Mouse (Mus musculus) splenic B cell, adult 2 months (primary cell): Measurements from ENCODE around the gene Btbd9.

Source experiments
- DNase-seq: peaks from one replicate; pipeline ENCODE4 v3.0.0-alpha.2; 2011; ENCODE audit warnings: low read depth, low spot score
- H3K27me3 ChIP-seq: 2 replicates; pipeline ENCODE4 v1.6.1; 2012; ENCODE audit warnings: mild to moderate bottlenecking, low read length, moderate library complexity, mixed read lengths; ENCODE audit not compliant: control insufficient read depth, poor library complexity, insufficient read depth, severe bottlenecking
- H3K36me3 ChIP-seq: 2 replicates; pipeline ENCODE4 v1.6.1; 2012; ENCODE audit warnings: mild to moderate bottlenecking, low read length, moderate library complexity, mixed read lengths; ENCODE audit not compliant: control insufficient read depth, poor library complexity, insufficient read depth, severe bottlenecking

Gene Btbd9

DNA sequence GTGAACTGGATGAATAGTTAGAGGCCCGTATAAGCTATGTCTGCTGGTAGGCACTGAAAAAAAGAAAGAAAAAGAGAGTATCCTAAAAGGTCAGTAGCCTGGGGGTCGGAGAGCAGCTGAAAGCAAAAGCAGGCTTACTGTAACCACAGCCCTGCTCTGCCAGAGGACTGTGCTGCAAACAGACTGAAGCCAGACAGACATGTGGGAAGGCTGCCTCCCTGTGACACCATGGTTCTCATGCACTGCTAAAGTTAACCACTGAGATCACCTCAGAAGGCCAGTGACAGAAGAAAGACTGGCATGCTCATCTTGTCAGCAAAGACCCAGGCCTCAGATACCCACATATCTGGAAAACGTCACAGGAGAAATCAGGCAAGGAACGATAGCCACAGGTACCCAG, 317.8 kb downstream of the Btbd9 start:
- H3K36me3 ChIP-seq, result 0 out of 2 replicates have a peak, but pooled peaks cover 1% of the 10 kb centered on the region
- no peak for DNase-seq
- no peaks in the 10 kb centered on the region for H3K27me3 ChIP-seq

DNA sequence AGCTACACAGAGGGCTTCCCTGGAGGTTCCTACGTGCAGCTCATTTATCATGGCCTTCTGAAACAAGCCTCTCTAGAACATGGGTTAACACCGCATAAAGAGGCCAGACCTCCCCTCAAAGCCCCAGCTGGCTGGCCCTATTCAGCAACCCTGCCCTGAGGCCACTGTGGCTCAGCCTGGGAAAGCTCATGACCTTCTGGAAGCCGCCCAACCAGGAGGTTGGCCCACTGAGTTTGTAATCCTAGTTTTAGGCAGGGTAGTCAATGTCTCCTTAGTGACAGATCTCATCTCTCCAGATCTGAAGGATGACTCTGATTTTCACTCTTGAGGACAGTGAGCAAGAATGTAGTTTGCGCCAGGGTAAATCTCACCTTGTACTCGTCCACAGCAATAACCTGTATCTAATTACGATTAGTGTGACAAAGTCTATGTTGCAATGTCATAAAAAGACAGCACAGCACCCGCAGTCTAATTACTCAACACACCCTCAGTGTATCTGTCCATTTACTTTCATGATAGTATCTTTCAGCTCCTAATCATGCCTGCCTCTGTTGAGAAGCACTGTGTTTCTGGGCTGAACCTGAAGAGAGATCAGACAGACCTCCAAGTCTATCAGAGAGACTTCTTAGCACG, 320.2 kb downstream of the Btbd9 start:
- Histone ChIP-seq H3K36me3 (no peaks in the 10 kb centered on the region), H3K27me3 (no peaks in the 10 kb centered on the region)
- no peak for DNase-seq

DNA sequence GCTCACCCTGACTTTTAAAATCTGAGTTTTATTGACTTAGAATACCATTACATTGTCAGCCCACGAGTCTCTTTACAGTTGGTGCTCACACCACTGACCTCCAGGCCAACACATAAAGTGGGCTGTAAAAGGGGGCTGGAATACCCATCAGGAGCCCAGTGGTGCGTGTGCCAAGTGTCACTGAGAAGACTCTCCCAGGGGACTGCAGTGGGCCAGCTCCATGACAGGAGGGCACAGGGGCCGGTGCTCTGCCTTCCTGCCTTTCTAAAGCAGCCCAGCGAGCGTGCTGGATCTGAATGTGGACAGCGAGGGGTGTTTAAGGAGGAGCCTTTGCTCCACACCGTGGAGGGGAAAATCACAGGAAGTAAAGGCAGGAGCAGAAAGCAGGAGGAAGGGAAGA, 322.4 kb downstream of the Btbd9 start:
- no peak for DNase-seq
- no peaks in the 10 kb centered on the region for H3K36me3 ChIP-seq
- H3K27me3 ChIP-seq, result no peaks in the 10 kb centered on the region

DNA sequence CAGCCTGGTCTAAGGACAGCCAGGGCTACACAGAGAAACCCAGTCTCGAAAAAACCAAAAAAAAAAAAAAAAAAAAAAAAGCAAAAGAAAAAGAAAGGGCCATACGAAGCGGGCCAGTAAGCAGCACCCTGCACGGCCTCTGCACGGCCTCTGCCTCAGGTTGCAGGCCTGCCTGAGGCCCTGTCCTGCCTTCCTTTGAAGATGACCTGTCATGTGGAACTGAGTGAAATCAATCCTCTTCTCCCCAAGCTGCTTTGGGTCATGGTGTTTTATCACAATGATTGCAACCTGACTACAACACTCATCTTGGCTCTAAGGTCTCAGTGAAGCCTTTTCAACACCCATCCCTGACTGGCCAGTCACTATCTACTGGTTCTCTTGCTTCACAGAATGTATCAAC, 323.3 kb downstream of the Btbd9 start:
- no peak for DNase-seq

DNA sequence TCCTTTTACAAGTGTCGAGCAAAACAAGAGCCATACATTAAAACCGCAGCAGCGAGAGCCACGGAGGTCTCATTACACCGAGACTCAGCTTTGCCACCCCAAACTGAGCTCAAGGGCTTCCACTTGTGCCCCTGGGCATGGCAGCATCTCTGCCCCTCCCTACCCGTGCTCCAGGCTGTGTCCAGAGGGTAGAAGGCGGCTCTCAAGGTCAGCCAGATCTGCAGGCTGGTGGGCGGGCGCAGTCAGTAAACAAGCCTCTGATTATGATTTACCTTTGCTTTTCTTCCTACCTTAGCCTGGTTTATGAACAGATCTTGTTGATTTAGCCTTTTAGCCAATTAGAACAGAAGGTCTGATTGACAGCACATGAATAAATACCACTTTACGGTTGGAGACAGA, 331.0 kb downstream of the Btbd9 start:
- DNase-seq, result no peak
- H3K27me3 ChIP-seq, result no peaks in the 10 kb centered on the region
- H3K36me3 ChIP-seq, result peaks cover 2% of the 10 kb centered on the region; the same call in 1 of the 2 replicates

More for the DNA sequence above, 323.3 kb downstream of the Btbd9 start:
- Histone ChIP-seq H3K27me3 (no peaks in the 10 kb centered on the region), H3K36me3 (no peaks in the 10 kb centered on the region)

DNA sequence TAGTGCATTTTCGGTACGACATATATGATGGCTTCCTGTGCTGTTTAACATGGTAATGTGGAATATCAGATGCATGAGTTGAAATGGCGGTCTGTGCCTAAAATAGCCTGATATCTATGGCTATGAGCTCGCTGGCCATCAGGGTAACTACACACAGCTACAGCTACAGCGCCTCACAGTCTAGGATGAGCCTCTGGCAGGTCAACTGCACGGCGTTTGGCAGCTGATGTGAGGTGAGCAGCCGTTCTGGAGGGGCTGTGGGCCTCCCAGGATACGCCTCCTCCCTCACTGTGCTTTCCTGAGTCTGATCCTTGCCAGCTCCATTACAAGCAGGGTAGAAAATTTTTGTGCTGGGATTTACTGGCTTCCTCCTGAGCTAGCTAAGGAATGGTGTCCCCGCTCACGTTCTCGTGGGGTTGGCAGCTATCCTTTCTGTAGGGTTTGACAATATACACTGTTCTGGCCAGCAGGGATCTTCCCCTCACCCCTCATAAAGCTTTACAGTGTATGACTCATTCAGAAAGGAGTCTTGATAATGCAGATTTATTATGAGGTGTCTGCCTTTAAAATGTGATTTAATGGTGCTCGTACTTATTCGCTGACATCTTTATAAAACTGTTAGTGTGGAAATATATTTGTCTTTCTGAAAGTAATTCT, 331.5 kb downstream of the Btbd9 start:
- H3K27me3 ChIP-seq, result no peaks in the 10 kb centered on the region
- no peak for DNase-seq
- H3K36me3 ChIP-seq, result peaks cover 2% of the 10 kb centered on the region; the same call in 1 of the 2 replicates

DNA sequence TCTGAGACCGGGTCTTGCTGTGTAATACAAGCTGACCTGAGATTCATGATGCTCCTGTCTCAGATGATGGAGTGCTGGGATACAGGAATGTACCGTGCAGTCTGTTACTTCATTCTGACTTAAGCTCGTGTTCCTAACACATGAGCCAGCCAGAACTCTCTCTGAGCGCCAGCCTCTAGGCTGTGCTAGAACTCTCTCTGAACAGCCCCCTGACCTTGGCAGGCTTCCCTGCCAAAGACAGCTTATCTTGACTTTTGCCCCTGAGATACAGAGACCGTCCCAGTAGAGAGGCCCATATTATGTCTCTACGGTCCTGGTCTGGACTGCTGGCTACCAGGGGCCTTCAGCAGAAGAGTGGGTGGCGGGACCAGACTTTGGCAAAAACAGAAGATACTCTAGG, 332.7 kb downstream of the Btbd9 start:
- H3K36me3 ChIP-seq, result peaks cover 2% of the 10 kb centered on the region; the same call in 1 of the 2 replicates
- no peak for DNase-seq
- no peaks in the 10 kb centered on the region for H3K27me3 ChIP-seq

DNA sequence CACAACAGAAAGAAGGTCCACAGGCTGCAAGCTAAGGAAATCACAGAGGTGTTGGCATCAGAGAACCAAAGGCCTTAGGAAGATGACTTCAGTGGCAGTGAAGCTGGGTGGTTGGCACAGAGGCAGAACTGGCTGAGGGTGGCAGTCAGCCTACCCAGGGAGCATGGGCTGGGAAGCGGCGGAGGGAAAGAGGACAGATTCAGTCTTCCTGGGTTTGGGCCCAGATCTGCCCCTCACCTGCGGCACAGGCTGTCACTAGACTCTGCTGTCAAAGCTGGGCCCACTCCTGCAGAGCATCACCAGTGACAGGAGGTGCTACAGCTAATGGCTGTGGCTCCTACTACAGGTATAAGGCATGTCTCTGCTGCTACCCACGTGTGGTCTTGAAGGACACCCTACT, 333.6 kb downstream of the Btbd9 start:
- H3K27me3 ChIP-seq, result no peaks in the 10 kb centered on the region
- DNase-seq, result no peak
- peaks cover 2% of the 10 kb centered on the region; the same call in 1 of the 2 replicates for H3K36me3 ChIP-seq

DNA sequence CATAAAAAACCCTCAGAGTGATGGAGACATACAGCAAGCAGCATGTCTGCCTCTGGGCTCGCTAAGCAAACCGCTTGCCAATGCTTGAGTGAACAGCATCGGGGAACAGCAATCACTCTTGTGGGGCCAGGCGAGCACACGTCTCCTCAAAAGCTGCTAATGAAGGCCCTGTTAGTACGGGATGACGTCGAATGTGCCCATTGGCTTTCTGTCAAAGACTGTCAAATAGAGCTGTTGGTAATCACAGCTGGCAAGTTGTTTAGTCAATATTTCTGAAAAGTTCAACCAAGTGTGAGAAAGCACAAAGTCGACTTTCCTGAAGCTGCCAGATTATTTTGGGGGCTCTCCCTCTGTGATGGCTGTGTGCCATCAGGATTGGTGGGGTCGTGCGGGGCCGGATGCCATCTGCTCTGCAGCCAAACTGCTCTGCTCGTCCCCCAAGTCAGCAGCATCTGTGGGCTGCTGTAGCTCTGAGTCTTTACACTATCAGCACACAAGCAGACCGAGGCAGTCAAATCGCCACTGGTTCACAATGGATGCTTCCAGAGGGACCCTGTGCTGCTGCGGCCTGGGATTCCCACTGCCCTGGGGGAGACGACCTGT, 334.5 kb downstream of the Btbd9 start:
- DNase-seq, result no peak
- Histone ChIP-seq H3K27me3 (no peaks in the 10 kb centered on the region), H3K36me3 (peaks cover 1% of the 10 kb centered on the region; the same call in 1 of the 2 replicates)

DNA sequence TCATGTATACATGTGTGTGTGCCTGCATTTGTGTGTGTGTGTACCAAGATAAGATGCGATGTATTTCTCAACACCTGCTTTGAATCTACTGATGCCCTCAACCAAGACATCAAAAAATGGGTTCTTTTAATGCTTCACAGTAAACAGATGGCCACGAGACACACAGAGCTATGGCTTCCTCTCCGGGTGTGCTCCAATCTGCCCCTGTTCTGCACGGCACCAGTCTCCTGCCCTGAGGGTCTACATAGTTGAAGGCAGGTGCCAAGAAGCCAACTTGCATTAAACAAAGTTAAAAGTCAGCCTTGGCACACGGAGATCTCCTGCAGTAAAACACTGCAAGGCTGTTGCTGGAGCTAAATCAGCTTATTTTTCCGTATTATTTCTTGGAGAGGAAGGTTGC, 335.2 kb downstream of the Btbd9 start:
- Histone ChIP-seq H3K36me3 (no peaks in the 10 kb centered on the region), H3K27me3 (no peaks in the 10 kb centered on the region)
- DNase-seq, result no peak

DNA sequence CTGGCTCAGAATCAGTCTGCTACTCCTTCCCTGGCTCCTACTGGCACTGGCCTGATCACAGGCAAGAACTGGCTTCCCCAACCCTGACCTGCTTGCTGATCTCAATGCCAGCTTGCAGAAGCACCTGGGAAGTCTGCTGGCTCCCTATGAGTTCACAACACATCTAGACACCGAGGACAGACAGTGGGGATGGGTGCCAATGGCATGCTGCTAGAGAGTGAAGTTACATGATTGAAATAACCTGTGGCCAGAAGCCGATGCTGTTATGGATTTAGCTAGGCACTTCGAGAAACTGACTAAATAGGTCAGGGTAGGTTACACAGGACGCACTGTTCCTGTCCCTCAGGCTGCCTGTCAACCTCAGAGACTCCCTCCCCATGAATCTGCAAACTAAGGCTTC, 335.6 kb downstream of the Btbd9 start:
- no peaks in the 10 kb centered on the region for H3K27me3 ChIP-seq
- no peak for DNase-seq
- no peaks in the 10 kb centered on the region for H3K36me3 ChIP-seq

DNA sequence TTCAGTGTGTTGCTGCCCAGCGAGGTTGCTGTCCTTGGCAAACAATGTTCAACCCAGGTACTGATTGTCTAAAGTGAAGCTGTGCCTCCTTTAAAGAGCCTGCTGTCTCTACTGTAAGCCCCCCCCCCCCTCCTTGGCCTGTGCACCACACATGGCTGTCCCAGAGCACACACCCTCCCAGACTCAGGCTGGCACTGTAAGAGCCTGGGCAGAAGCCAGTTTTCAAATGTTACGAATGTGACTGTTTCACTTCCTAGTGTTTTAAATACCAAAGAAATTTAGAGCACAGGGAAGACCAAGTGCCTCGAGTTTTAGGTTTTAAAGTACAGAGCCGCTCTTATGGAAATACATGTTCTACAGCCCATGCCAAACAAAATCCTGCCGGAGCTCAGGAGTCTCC, 336.8 kb downstream of the Btbd9 start:
- no peaks in the 10 kb centered on the region for H3K27me3 ChIP-seq
- H3K36me3 ChIP-seq, result no peaks in the 10 kb centered on the region
- DNase-seq, result no peak

DNA sequence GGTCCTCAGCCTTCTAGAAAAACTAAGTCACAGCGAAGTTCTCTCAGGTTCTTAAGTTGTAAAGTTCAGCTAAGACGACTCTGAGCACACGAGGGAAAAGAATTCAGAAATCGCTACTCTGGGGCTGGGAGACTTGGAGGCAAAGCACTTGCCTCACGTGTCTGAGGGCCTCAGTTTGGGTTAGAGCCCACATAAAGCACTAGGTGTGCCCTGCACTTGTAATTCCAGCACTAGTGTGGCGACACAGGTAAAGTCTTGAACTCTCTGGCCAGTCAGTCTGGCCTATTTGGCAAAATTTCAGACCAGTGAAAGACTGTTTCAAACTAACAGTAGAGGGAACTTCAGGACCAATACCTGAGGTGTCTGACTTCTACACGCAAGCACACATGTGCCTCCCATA, 338.7 kb downstream of the Btbd9 start:
- DNase-seq, result no peak
- Histone ChIP-seq H3K27me3 (no peaks in the 10 kb centered on the region), H3K36me3 (no peaks in the 10 kb centered on the region)

DNA sequence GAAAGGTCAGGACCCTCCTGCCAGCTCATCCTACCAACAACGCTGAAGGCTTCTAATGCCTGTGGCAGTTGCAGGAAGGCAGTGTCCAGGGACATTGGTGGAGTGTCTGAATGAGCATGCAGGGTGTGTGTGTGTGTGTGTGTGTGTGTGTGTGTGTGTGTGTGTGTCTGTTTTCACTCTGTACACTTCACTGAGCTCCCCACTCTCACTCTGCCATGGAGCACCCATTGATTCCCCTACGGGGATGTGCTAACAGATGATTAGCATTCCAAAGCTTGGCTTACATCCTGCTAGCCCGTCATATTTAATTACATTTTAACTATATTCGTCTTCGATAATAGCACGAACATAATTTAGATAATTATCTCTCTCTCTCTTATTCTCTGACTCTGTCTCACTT, 339.7 kb downstream of the Btbd9 start:
- DNase-seq, result no peak
- Histone ChIP-seq H3K27me3 (no peaks in the 10 kb centered on the region), H3K36me3 (no peaks in the 10 kb centered on the region)

DNA sequence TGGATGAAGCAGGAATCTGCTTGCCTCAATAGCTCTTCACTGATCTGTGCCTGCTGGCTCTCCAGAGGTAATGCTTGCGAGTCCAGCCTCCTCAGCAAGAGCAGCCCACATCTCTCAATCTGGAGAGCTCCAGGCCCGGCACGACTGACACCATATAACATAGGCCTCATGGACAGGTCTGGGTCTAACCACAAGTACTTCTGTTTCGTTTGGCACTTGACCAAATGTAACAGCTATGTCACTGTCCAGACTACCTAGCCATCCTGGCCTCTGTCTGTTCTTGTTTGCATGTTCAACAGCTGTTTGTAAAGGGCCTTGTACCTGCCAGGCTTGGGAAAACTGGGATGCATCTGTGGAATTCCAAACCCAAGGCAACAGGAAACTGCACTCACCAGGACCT, 340.9 kb downstream of the Btbd9 start:
- DNase-seq, result no peak
- Histone ChIP-seq H3K36me3 (no peaks in the 10 kb centered on the region), H3K27me3 (no peaks in the 10 kb centered on the region)
